Mouse (Mus musculus) CH12.LX (cell line): ENCODE results near the gene Rnf44. TPM values are rescaled to one million over a fixed set of nuclear protein-coding genes. Genes with fewer than 3 reads are reported as not detected.

Source experiments
- DNase-seq: peaks from one replicate; pipeline ENCODE4 v3.0.0-alpha.2; 2013; ENCODE audit errors: extremely low read depth
- H3K27ac ChIP-seq: 2 replicates; pipeline ENCODE4 v1.5.1; 2012; ENCODE audit warnings: low read depth, mild to moderate bottlenecking, control low read depth, moderate library complexity; ENCODE audit not compliant: insufficient read depth
- H3K27me3 ChIP-seq: replicated peaks from 2 replicates; pipeline ENCODE3; 2012; ENCODE audit warnings: inconsistent platforms
- H3K36me3 ChIP-seq, 2 experiments: replicated peaks in 1 of 2; 2 replicates each; pipeline versions ENCODE3 to v1.6.1; 2012; ENCODE audit warnings: inconsistent platforms in 1 of 2, low read length in 1 of 2, mild to moderate bottlenecking in 1 of 2, mixed read lengths in 1 of 2, moderate library complexity in 1 of 2; ENCODE audit not compliant: control insufficient read depth in 1 of 2, insufficient read depth in 1 of 2
- H3K4me1 ChIP-seq, 2 experiments: 2 replicates each; pipeline ENCODE4 v1.6.1; 2012; ENCODE audit warnings: inconsistent platforms in 1 of 2, moderate library complexity in 1 of 2; ENCODE audit not compliant: insufficient read depth in 2 of 2, control insufficient read depth in 1 of 2
- H3K4me2 ChIP-seq: 2 replicates; pipeline ENCODE4 v1.6.1; 2012; ENCODE audit warnings: low read depth, mild to moderate bottlenecking, control low read depth; ENCODE audit not compliant: poor library complexity, insufficient read depth, severe bottlenecking
- H3K4me3 ChIP-seq, 3 experiments: fragments of 150-350 bp in 1 of 3; sonication (generic) in 1 of 3; replicated peaks in 1 of 3; 2 replicates each; pipeline versions ENCODE3 to v1.5.1; 2011 to 2012; ENCODE audit warnings: low read depth in 2 of 3, low read length in 2 of 3, mild to moderate bottlenecking in 2 of 3, moderate library complexity in 2 of 3, control low read depth in 1 of 3, improper control_type of control experiment in 1 of 3, inconsistent platforms in 1 of 3, mixed read lengths in 1 of 3; ENCODE audit not compliant: poor library complexity in 1 of 3
- H3K79me2 ChIP-seq: replicated peaks from 2 replicates; pipeline ENCODE4 v1.6.1; 2012; ENCODE audit warnings: mild to moderate bottlenecking, moderate library complexity; ENCODE audit not compliant: control insufficient read depth, poor library complexity, insufficient read depth, severe bottlenecking; ENCODE audit errors: extremely low read depth
- H3K9ac ChIP-seq: 2 replicates; pipeline ENCODE4 v1.6.1; 2012; ENCODE audit warnings: low read depth, mild to moderate bottlenecking, control low read depth, moderate library complexity; ENCODE audit not compliant: insufficient read depth
- H3K9me3 ChIP-seq: replicated peaks from 2 replicates; pipeline ENCODE3; 2012; ENCODE audit warnings: low read length, inconsistent platforms, mixed read lengths
- BHLHE40 ChIP-seq: IDR thresholded peaks from 2 replicates; pipeline ENCODE4 v1.6.1; 2011; ENCODE audit warnings: mild to moderate bottlenecking, low read depth, low read length, improper control_type of control experiment
- CHD2 ChIP-seq: IDR thresholded peaks from 2 replicates; pipeline ENCODE4 v1.6.1; 2011; ENCODE audit warnings: low read length, improper control_type of control experiment
- CTCF ChIP-seq, 2 experiments: IDR thresholded peaks in 1 of 2; conservative IDR thresholded peaks in 1 of 2; 2 replicates each; pipeline ENCODE4 v1.5.1; 2011 to 2012; ENCODE audit warnings: low read depth in 2 of 2, low read length in 2 of 2, improper control_type of control experiment in 1 of 2, inconsistent platforms in 1 of 2, mild to moderate bottlenecking in 1 of 2, moderate library complexity in 1 of 2
- ELF1 ChIP-seq: IDR thresholded peaks from 2 replicates; pipeline ENCODE4 v1.6.1; 2014; ENCODE audit warnings: low read depth, mild to moderate bottlenecking, inconsistent platforms, low read length, improper control_type of control experiment
- IRF4 ChIP-seq: IDR thresholded peaks from 2 replicates; pipeline ENCODE4 v1.6.1; 2014; ENCODE audit warnings: low read depth, mild to moderate bottlenecking, inconsistent platforms, low read length, improper control_type of control experiment
- MAZ ChIP-seq: IDR thresholded peaks from 2 replicates; pipeline ENCODE4 v1.6.1; 2012; ENCODE audit warnings: low read depth, mild to moderate bottlenecking, inconsistent platforms, low read length, improper control_type of control experiment, moderate library complexity
- MEF2A ChIP-seq: IDR thresholded peaks from 2 replicates; pipeline ENCODE4 v1.6.1; 2014; ENCODE audit warnings: low read depth, mild to moderate bottlenecking, inconsistent platforms, low read length, improper control_type of control experiment, borderline replicate concordance
- MXI1 ChIP-seq: IDR thresholded peaks from 2 replicates; pipeline ENCODE4 v1.6.1; 2011; ENCODE audit warnings: mild to moderate bottlenecking, low read depth, low read length, improper control_type of control experiment
- NRF1 ChIP-seq: IDR thresholded peaks from 2 replicates; pipeline ENCODE4 v1.6.1; 2014; ENCODE audit warnings: low read depth, mild to moderate bottlenecking, inconsistent platforms, low read length, improper control_type of control experiment, moderate library complexity
- POLR2A ChIP-seq: IDR thresholded peaks from 2 replicates; pipeline ENCODE4 v1.6.1; 2011; ENCODE audit warnings: low read depth, mild to moderate bottlenecking, improper control_type of control experiment, low read length
- RAD21 ChIP-seq: IDR thresholded peaks from 2 replicates; pipeline ENCODE4 v1.6.1; 2011; ENCODE audit warnings: low read depth, mild to moderate bottlenecking, low read length, improper control_type of control experiment, moderate library complexity
- SMC3 ChIP-seq: IDR thresholded peaks from 2 replicates; pipeline ENCODE4 v1.6.1; 2011; ENCODE audit warnings: low read depth, low read length, improper control_type of control experiment
- ZMIZ1 ChIP-seq: IDR thresholded peaks from 2 replicates; pipeline ENCODE4 v1.6.1; 2012; ENCODE audit warnings: low read depth, mild to moderate bottlenecking, inconsistent platforms, low read length, improper control_type of control experiment
- dilution Hi-C: fragments of 300-500 bp; cut with MboI; formaldehyde crosslinking; loops from 2 replicates; pipeline ENCODE4 v1.14.3; 2020; ENCODE audit warnings: low sequenced_read_pairs; ENCODE audit not compliant: extremely low pct_unique_long_range_greater_than_20kb, extremely low pct_ligation_motif_present
- in situ Hi-C: fragments of 300-500 bp; cut with MboI; formaldehyde crosslinking; loops from 3 replicates; pipeline ENCODE4 v1.14.3; 2019; ENCODE audit warnings: low sequenced_read_pairs, low pct_ligation_motif_present, low pct_unique_long_range_greater_than_20kb, mixed read lengths
- polyA plus RNA-seq: library from polyadenylated mRNA; unstranded; fragments of >175 nt; gene quantifications from 2 replicates; pipeline ENCODE4 v1.2.1, GENCODE M21; 2012; ENCODE audit warnings: low read depth; ENCODE audit not compliant: insufficient read length
- total RNA-seq, 2 experiments: library from RNA; depleted of rRNA; stranded (reverse); fragments of 300-350 nt in 1 of 2; fragments of >200 nt in 1 of 2; gene quantifications; 2 replicates each; pipeline ENCODE4 v1.2.3; 2012 to 2014

The Rnf44 gene
- total and polyA plus RNA-seq, 3 experiments: 6.7 to 38.1 (median 12.3) TPM

DNA sequence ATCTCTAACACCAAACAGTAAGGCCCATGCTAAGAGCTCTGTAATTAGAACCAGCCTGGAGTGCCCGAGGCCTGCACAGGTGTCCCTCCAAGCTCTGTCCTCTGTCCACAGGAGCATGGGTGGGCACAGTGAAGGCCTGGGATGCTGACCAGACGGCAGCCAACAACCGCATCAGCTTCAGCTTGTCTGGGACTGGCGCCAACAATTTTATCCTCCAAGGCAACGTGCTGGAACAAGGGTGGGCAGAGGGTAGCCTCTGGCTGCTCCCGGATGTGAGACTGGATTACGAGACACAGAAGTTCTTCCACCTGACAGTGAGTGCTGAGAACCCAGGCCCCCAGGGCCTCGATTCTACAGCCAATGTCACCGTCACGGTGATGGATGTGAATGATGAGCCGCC is 32.4 kb upstream of the Rnf44 start:
- no peak for DNase-seq
- H3K27me3 ChIP-seq: peaks cover 60% of the 10 kb centered on the region
- H3K4me1 ChIP-seq: peaks cover 2 to 7% of the 10 kb centered on the region in 2 experiments; a peak in 3 of 4 replicates
- H3K36me3 ChIP-seq: no peaks in the 10 kb centered on the region
- TF ChIP-seq RAD21: no peak
- no peak for TF ChIP-seq ELF1
- TF ChIP-seq MAZ: no peak
- TF ChIP-seq BHLHE40: no peak
- no peak for TF ChIP-seq MXI1
- TF ChIP-seq NRF1: no peak
- TF ChIP-seq, all 38 proteins: peak for 0
- Histone ChIP-seq H3K27ac (no peak overlapping the region), H3K4me2 (no peak overlapping the region), H3K79me2 (no peaks in the 10 kb centered on the region), H3K9ac (no peak overlapping the region), H3K9me3 (peaks cover 8% of the 10 kb centered on the region), H3K4me3 (no peak overlapping the region)
- dilution Hi-C loops (no loop called here), in situ Hi-C loops (loop anchor here (10.0 kb wide), 1 partner anchor 159 kb away; no protein-coding TSS in a partner anchor)

DNA sequence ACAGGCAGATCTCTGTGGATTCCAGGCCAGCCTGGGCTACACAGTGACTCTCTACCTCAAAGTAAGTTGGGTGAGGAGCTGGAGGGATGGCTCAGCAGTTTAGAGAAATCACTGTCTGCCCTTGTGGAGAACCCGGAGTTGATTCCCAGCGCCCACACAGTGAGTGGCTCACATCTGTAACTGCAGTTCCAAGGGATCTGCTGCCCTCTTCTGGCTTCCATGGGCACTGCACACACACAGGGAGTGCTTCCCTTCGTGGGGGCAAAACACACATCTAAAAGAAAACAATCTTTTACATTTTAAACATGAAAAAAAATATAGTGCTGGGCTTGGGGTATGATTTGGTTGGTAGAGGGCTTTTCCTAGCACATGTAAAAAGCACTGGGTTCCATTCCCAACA is 29.4 kb upstream of the Rnf44 start:
- DNase-seq: no peak
- H3K4me1 ChIP-seq: no peaks in the 10 kb centered on the region
- dilution Hi-C loops: no loop called here
- no peaks in the 10 kb centered on the region for H3K79me2 ChIP-seq
- H3K9me3 ChIP-seq: peaks cover 8% of the 10 kb centered on the region
- H3K27ac ChIP-seq: no peak overlapping the region
- TF ChIP-seq MEF2A: no peak
- TF ChIP-seq CTCF (conservative IDR thresholded peaks at IDR 0.05 in 1 of 2, IDR thresholded peaks at IDR 0.05 in 1 of 2; ENCODE audit: low read depth in 2 of 2, low read length in 2 of 2): 0 out of 4 replicates have a peak, but pooled peaks of 1 of the 2 experiments have one; percentile 6
- in situ Hi-C loops: loop anchor here (10.0 kb wide), 1 partner anchor 162 kb away; no protein-coding TSS in a partner anchor
- no peaks in the 10 kb centered on the region for H3K36me3 ChIP-seq
- peaks cover 75% of the 10 kb centered on the region for H3K27me3 ChIP-seq
- no peak overlapping the region for H3K9ac ChIP-seq
- no peak overlapping the region for H3K4me2 ChIP-seq
- no peak overlapping the region for H3K4me3 ChIP-seq

DNA sequence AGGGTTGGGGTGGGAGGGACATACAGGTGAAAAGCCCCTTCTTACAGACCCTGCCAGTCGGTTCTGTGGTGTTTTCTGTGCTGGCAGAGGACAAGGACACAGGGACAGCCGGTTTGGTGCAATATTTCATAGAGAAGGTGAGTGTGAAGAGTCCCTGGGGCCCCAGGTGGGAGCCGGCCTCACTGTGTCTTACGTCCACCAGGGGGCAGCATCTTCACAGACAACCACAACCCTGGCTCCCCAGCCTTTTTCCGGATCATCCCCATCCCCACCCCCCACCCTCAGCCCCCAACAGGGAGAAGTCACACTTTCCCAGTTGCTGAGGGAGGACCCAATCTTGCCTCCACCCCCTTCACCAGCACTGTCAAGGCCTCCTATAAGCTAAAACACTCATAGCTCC is 23.2 kb upstream of the Rnf44 start:
- no peaks in the 10 kb centered on the region for H3K36me3 ChIP-seq
- no peaks in the 10 kb centered on the region for H3K79me2 ChIP-seq
- peak; percentile 51 for DNase-seq
- dilution Hi-C loops: no loop called here
- H3K4me3 ChIP-seq: no peak overlapping the region
- in situ Hi-C loops: no loop called here
- TF ChIP-seq CTCF (conservative IDR thresholded peaks at IDR 0.05 in 1 of 2, IDR thresholded peaks at IDR 0.05 in 1 of 2; ENCODE audit: low read depth in 2 of 2, low read length in 2 of 2): peak; percentile 11 to 79; a peak in 2 of 4 replicates
- peak; percentile 32; the same call in 1 of the 2 replicates for TF ChIP-seq CHD2
- TF ChIP-seq RAD21: peak; percentile 64
- TF ChIP-seq ZMIZ1: no peak
- TF ChIP-seq IRF4: 0 out of 2 replicates have a peak, but pooled peaks have one; percentile 22
- TF ChIP-seq POLR2A: no peak
- TF ChIP-seq SMC3: peak; percentile 46
- peaks cover 88% of the 10 kb centered on the region for H3K27me3 ChIP-seq
- no peak overlapping the region for H3K4me2 ChIP-seq
- peaks cover 2% of the 10 kb centered on the region for H3K9me3 ChIP-seq
- H3K9ac ChIP-seq: no peak overlapping the region
- no peak overlapping the region for H3K27ac ChIP-seq
- no peaks in the 10 kb centered on the region for H3K4me1 ChIP-seq
